Mouse (Mus musculus) adrenal gland, adult 2 months (tissue): ENCODE measurements around the gene Gpr31b. TPM values are rescaled to one million over a fixed set of nuclear protein-coding genes. Genes with fewer than 3 reads are reported as not detected.

ENCODE experiments used
- polyA plus RNA-seq: library from polyadenylated mRNA; depleted of rRNA; stranded (reverse); fragments of >200 nt; gene quantifications from 2 replicates; pipeline ENCODE4 v1.2.3, GENCODE M21; 2012; rRNA removed
- total RNA-seq, 2 experiments: library from RNA; stranded (reverse); gene quantifications; 2 replicates each; pipeline ENCODE4 v1.2.3; 2021

Gene Gpr31b
- total and polyA plus RNA-seq, 3 experiments, result 0.26 to 1.2 (median 1.2) TPM

Other genes with a start within 250 kb of the Gpr31b start
- gene Mas1, start 184.2 kb downstream of the Gpr31b start, total RNA-seq, result not detected
- gene Mas1, start 184.2 kb downstream of the Gpr31b start, polyA plus RNA-seq, result not detected in 2 replicates
- under 1 TPM in 1 of 2 experiments, not detected in 1; 0.21 TPM for gene Mrgprh, start 176.3 kb downstream of the Gpr31b start, total RNA-seq
- 0.11 TPM in 1 of 2 replicates, not detected in the other for gene Mrgprh, start 176.3 kb downstream of the Gpr31b start, polyA plus RNA-seq
- 1 to 10 TPM; 4.6 TPM for gene Pnldc1, start 142.1 kb downstream of the Gpr31b start, total RNA-seq
- gene Pnldc1, start 142.1 kb downstream of the Gpr31b start, polyA plus RNA-seq, result 1.5 and 2.8 TPM in 2 replicates
- 100 to 1,000 TPM; 208 to 230 TPM for gene Tcp1, start 136.6 kb downstream of the Gpr31b start, total RNA-seq
- gene Tcp1, start 136.6 kb downstream of the Gpr31b start, polyA plus RNA-seq, result 27.8 and 34.9 TPM in 2 replicates
- gene Mrpl18, start 136.0 kb downstream of the Gpr31b start, total RNA-seq, result 10 to 100 TPM; 59.6 to 81.3 TPM
- gene Mrpl18, start 136.0 kb downstream of the Gpr31b start, polyA plus RNA-seq, result 24.1 and 26.7 TPM in 2 replicates
- gene Acat3, start 111.7 kb downstream of the Gpr31b start, total RNA-seq, result 1 to 10 TPM; 2.4 to 6.4 TPM
- 0.15 and 0.33 TPM in 2 replicates for gene Acat3, start 111.7 kb downstream of the Gpr31b start, polyA plus RNA-seq
- gene Acat2, start 91.5 kb downstream of the Gpr31b start, total RNA-seq, result 100 to 1,000 TPM; 108 to 139 TPM
- gene Acat2, start 91.5 kb downstream of the Gpr31b start, polyA plus RNA-seq, result 19.4 and 20.3 TPM in 2 replicates
- gene Wtap, start 58.1 kb downstream of the Gpr31b start, total RNA-seq, result 10 to 100 TPM; 54.5 to 60.2 TPM
- gene Wtap, start 58.1 kb downstream of the Gpr31b start, polyA plus RNA-seq, result 12.2 and 12.8 TPM in 2 replicates
- 100 to 1,000 TPM; 464 to 485 TPM for gene Sod2, start 45.5 kb downstream of the Gpr31b start, total RNA-seq
- gene Sod2, start 45.5 kb downstream of the Gpr31b start, polyA plus RNA-seq, result 1,090 and 1,205 TPM in 2 replicates
- under 1 TPM; 0.24 to 0.72 TPM for gene Tcp10b, start 8.8 kb upstream of the Gpr31b start, total RNA-seq
- gene Tcp10b, start 8.8 kb upstream of the Gpr31b start, polyA plus RNA-seq, result 0.09 and 0.10 TPM in 2 replicates
- gene Unc93a, start 79.5 kb upstream of the Gpr31b start, total RNA-seq, result 1 to 10 TPM in 1 of 2 experiments, under 1 TPM in 1; 0.52 to 1.2 TPM
- 0.06 and 0.07 TPM in 2 replicates for gene Unc93a, start 79.5 kb upstream of the Gpr31b start, polyA plus RNA-seq
- not detected for gene Smok2a, start 168.9 kb upstream of the Gpr31b start, total RNA-seq
- gene Smok2a, start 168.9 kb upstream of the Gpr31b start, polyA plus RNA-seq, result not detected in 2 replicates
- gene Smok2b, start 178.0 kb upstream of the Gpr31b start, total RNA-seq, result not detected
- not detected in 2 replicates for gene Smok2b, start 178.0 kb upstream of the Gpr31b start, polyA plus RNA-seq